Mouse (Mus musculus) erythroblast, embryonic 14.5 days (primary cell): ENCODE results near the gene Nsun6. TPM values are rescaled to one million over a fixed set of nuclear protein-coding genes. Genes with fewer than 3 reads are reported as not detected.

Experiments used
- H3K27me3 ChIP-seq: 2 replicates; pipeline ENCODE4 v1.6.1; 2012; ENCODE audit warnings: inconsistent platforms; ENCODE audit not compliant: control insufficient read depth
- H3K36me3 ChIP-seq: 2 replicates; pipeline ENCODE4 v1.6.1; 2012; ENCODE audit warnings: mild to moderate bottlenecking, inconsistent platforms; ENCODE audit not compliant: control insufficient read depth
- H3K4me1 ChIP-seq: 2 replicates; pipeline ENCODE4 v1.6.1; 2012; ENCODE audit warnings: inconsistent platforms; ENCODE audit not compliant: control insufficient read depth
- H3K4me3 ChIP-seq: replicated peaks from 2 replicates; pipeline ENCODE3; 2012; ENCODE audit warnings: moderate library complexity, mild to moderate bottlenecking, inconsistent platforms
- H3K9me3 ChIP-seq: 2 replicates; pipeline ENCODE4 v1.6.1; 2012; ENCODE audit warnings: low read length, inconsistent platforms, mixed read lengths; ENCODE audit not compliant: control insufficient read depth
- GATA1 ChIP-seq: IDR thresholded peaks from 2 replicates; pipeline ENCODE4 v1.6.1; 2012; ENCODE audit warnings: low read length, inconsistent platforms, mixed read lengths
- TAL1 ChIP-seq: IDR thresholded peaks from 3 replicates; pipeline ENCODE4 v1.6.1; 2012; ENCODE audit warnings: low read length, inconsistent platforms, mixed read lengths
- polyA plus RNA-seq: library from polyadenylated mRNA; stranded (reverse); fragments of >175 nt; gene quantifications from 2 replicates; pipeline ENCODE4 v1.2.3, GENCODE M21; 2012

The Nsun6 gene
- polyA plus RNA-seq, 1 experiment = not detected

DNA sequence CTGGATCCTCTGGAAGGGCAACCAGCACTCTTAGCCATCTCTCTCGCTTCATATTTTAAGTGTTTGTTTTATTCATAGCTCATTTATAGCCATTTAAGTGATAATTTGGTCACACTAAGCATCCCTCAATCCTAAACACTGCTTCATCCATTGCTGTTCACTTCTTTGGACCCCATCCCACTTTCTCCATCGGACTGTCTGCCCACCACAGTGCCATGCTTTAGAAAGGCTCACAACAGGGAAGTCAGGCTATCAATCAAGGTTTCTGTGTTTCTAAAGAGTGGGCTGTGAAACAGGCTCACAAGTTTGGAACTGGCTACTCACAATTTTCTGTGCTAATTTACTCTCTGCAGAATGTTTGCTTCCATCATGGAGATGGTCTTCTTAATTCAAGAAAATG, 101.8 kb downstream of the Nsun6 start:
- H3K27me3 ChIP-seq = no peaks in the 10 kb centered on the region
- no peaks in the 10 kb centered on the region for H3K9me3 ChIP-seq
- H3K36me3 ChIP-seq = no peaks in the 10 kb centered on the region
- TF ChIP-seq TAL1 (no peak), GATA1 (no peak)
- no peaks in the 10 kb centered on the region for H3K4me1 ChIP-seq
- no peak overlapping the region for H3K4me3 ChIP-seq

Other genes starting within 250 kb of the Nsun6 start
- gene Arl5b, start 5.7 kb downstream of the Nsun6 start, polyA plus RNA-seq = 0.12 and 0.14 TPM in 2 replicates